Mouse (Mus musculus): ENCODE measurements around the gene Tmem59l. TPM values are rescaled to one million over a fixed set of nuclear protein-coding genes. Genes with fewer than 3 reads are reported as not detected.
"Not testable (repeated sequence)": the region's sequence is repeated elsewhere in the genome, so short reads cannot be mapped to it uniquely, and the experiment has no call there.

Tmem59l gene
- total RNA-seq (2021): 100 to 1,000 TPM; 217 to 225 TPM
- long read RNA-seq, experiment 1, transcript Tmem59l-201 (8 exons, 1,491 nt): major isoform, 386 of 425 reads
- long read RNA-seq, experiment 1, partial matches to known transcripts: 8 of 425 reads
- long read RNA-seq, experiment 1, other reads (novel, unspliced or antisense): 31 of 425 reads
- long read RNA-seq, experiment 2, transcript Tmem59l-201 (8 exons, 1,491 nt): major isoform, 270 of 294 reads
- long read RNA-seq, experiment 2, partial matches to known transcripts: 4 of 294 reads
- long read RNA-seq, experiment 2, other reads (novel, unspliced or antisense): 20 of 294 reads

- peak in 1 of 2 experiments; percentile 66 for DNase-seq (ENCODE audit: low spot score in 2 of 2)
- intact Hi-C loops (cut with DNase I): no loop called here
Observed at GRCm38 (mm10) chr8:70486941-70487520, at the start of gene Tmem59l. Tmem59l (minus strand) TSS chr8:70487358.

DNA sequence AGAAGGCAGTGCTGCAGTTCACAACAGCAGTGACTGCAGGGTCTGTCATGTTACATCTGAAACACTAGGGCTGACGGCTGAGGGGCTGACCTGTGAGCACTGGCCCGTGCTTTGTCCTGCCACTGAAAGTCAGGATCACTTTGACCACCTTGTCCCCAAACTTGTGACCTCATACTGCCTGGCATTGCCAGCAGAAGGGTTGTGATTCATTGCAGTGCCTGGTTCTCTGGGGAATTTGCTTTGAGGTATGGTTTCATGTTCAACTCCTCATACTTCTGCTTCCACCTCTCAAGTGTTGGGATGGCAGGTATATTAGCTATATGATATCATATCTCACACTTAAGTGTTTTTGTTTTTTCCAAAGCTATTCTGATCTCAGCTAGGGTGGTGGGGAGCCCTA is 48.5 kb upstream of the Tmem59l start:
- DNase-seq (ENCODE audit: low spot score in 2 of 2): no peak
- intact Hi-C loops (cut with DNase I): no loop called here

GRCm38 (mm10) chr8:70535221-70535620 is 48.1 kb upstream of the Tmem59l start:
- no peak for DNase-seq (ENCODE audit: low spot score in 2 of 2)
- intact Hi-C loops (cut with DNase I): no loop called here

DNA sequence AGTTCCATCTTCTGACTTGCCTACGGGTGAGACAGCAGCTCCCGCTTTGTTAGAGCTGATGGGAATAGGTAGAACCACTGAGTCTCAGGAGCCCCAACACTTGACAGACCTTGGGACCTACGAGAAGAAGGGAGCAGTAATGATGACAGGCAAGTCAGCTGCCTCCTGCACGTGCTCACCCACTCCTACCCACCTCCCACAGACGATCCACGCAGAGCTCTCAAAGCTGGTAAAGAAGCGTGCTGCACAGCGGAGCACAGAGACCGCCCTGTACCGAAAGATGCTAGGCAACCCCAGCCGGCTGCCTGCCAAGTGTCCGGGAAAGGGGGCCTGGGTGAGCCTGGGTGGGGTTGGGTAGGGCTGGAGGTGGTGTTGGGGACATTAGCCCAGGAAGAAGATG is 47.1 kb upstream of the Tmem59l start:
- DNase-seq (ENCODE audit: low spot score in 2 of 2): peak in 1 of 2 experiments; percentile 38
- intact Hi-C loops (cut with DNase I): no loop called here

- intact Hi-C loops (cut with DNase I): no loop called here
- no peak for DNase-seq (ENCODE audit: low spot score in 2 of 2)
Observed at GRCm38 (mm10) chr8:70530314-70530713, 43.2 kb upstream of the Tmem59l start.

- DNase-seq (ENCODE audit: low spot score in 2 of 2): no peak
- intact Hi-C loops (cut with DNase I): no loop called here
Observed at GRCm38 (mm10) chr8:70529741-70530161, 42.6 kb upstream of the Tmem59l start.

DNA sequence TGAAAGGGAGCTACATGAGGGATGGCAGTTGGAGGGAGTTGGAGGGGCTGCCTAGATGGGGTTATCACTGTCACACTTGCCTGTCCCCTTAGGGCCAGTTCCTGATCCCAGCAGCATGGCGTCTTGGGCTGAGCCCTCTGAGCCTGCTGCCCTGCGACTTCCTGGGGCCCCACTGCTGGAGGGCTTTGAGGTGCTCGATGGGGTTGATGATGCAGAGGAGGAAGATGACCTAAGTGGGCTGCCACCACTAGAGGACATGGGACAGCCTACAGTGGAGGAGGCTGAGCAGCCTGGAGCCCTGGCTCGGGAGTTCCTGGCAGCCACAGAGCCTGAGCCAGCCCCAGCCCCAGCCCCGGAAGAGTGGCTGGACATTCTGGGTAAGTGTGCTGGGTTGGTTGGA is 42.1 kb upstream of the Tmem59l start:
- intact Hi-C loops (cut with DNase I): no loop called here

DNA sequence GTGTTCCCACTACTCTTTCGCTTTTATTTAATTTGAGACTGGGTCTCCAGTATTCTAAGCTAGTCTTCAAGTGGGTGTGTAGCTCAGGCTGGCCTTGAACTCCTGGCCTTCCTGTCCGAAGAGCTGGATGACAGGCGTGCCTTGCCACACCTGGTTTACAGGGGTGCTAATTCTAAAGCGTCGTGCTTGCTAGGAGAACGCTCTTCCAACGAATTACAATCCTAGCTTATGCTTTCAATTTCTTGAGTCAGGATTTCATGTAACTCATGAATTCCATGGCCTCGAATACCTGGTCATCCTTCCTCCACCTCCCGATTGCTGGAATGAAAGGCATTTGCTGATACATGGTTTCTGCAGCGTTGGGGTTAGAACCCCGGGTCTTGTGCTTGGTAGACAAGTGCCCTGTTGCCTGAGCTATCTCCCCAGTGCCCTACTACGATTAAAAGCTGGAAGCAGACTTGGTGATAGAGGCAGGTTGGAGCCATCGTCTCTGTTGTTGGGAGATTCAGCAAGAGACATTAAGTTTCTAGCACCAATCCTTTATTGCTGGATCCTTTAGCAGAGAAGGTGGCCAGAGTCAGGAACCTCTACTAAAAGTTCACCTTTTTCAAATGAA is 41.1 kb upstream of the Tmem59l start:
- DNase-seq (ENCODE audit: low spot score in 2 of 2): no peak
- intact Hi-C loops (cut with DNase I): no loop called here

More for the DNA sequence above, 42.1 kb upstream of the Tmem59l start:
- DNase-seq (ENCODE audit: low spot score in 2 of 2): no peak

DNA sequence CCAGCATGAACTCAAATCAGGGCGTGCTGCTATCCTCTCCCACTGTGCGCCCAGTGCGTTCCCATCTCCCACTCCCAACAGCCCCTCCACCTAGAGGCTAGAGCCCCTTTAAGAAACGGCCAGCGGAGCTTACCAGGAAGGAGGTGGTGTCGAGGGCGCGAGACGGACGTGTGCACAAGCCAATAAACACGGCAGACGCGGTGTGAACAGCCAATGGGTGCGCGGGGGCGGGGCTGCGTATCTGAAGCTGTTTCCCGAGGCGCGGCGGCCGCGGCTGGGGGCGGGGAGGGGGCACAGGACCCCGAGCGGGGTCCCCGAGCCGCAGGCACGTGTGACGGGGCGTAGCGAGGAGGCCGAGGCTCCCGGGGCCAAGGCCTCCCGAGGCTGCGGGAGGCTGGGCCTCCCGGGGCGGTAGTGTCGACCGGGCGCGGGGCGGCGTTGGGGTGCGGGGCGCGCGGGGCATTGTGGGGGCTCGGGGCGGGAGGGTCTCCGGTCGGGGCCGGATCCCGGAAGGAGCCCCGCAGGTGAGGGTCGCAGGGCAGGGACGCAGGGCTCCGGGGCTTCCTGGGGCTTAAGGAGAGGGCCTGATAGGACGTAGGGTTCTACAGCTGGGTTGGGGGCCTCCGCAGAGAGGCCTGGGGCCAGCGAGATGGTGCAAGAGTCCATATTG is 40.5 kb upstream of the Tmem59l start, which contains the start of the genes Fkbp8 and Kxd1:
Gene Fkbp8, plus strand, starts transcription at position 213 of the 670 bp plus-strand sequence.
Gene Kxd1, minus strand, starts transcription at position 445 of the 670 bp plus-strand sequence.
- peak; percentile 99 to 100 for DNase-seq (ENCODE audit: low spot score in 2 of 2)
- intact Hi-C loops (cut with DNase I): no loop called here

GRCm38 (mm10) chr8:70527111-70527511 is 40.0 kb upstream of the Tmem59l start:
- intact Hi-C loops (cut with DNase I): no loop called here
- no peak for DNase-seq (ENCODE audit: low spot score in 2 of 2)

DNA sequence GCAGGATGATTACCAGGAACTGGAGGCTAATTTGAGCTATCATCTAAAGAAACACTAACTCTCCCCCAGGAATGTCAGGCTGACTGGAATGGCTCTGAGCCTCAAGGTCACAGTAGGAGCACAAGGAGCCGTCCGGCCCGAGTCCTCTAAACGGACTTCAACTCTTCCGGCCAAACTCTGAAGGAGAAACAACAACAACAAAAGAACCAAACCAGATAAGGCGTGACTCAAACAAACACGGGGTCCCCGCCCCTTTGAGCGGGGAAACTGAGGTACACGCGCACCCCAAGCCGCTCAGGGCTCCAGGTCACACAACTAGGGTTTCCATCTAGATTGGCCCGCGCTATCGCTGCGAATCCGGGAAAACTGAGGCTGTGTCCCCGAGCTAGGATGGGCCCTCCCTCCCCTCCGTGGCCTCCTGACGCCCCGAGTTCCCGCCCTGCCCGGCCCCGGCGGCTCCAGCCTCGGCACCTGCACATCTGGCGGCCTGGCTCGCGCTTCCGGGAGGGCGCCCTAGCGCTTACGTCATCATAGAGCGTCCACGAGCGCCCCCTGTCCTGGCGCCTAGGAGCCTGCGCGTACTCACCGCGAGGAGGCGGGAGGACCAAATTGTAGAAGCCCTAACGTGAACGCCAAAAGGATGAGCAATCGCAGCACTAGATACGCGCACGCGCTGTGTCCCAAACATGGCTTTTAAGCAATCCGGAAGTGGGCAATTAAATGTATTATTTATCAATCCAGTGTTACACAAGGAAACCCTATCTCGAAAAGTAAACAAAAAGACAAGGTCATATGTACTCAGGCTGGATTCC is 35.6 kb upstream of the Tmem59l start:
- peak; percentile 97 for DNase-seq (ENCODE audit: low spot score in 2 of 2)
- intact Hi-C loops (cut with DNase I): no loop called here

DNA sequence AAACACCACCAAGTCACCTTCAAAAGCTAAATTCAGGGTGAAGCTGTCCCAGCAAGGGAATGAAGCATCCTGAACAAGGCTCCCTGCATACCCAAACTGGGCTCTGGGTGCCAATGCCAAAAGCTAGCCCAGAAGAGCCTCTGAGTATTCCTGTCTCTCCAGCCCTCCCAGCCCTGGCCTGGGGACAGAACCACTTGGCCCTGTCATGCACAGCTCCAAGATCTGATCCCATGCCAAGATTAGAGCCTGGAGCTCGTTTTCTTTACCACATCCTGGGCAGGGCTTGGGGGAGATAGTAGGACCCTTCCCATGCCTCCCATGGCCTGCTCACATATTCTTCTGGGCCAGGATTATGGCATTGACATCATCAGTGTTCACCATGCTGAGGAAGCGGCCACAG is 32.4 kb upstream of the Tmem59l start:
- intact Hi-C loops (cut with DNase I): no loop called here

GRCm38 (mm10) chr8:70519043-70519442 is 31.9 kb upstream of the Tmem59l start:
- intact Hi-C loops (cut with DNase I): no loop called here
- no peak for DNase-seq (ENCODE audit: low spot score in 2 of 2)

More for the DNA sequence above, 32.4 kb upstream of the Tmem59l start:
- DNase-seq (ENCODE audit: low spot score in 2 of 2): no peak

GRCm38 (mm10) chr8:70517940-70518643 is 30.9 kb upstream of the Tmem59l start:
- no peak for DNase-seq (ENCODE audit: low spot score in 2 of 2)
- intact Hi-C loops (cut with DNase I): no loop called here

GRCm38 (mm10) chr8:70513441-70513840 is 26.3 kb upstream of the Tmem59l start:
- peak; percentile 55 to 63 for DNase-seq (ENCODE audit: low spot score in 2 of 2)
- intact Hi-C loops (cut with DNase I): no loop called here

- intact Hi-C loops (cut with DNase I): no loop called here
- no peak for DNase-seq (ENCODE audit: low spot score in 2 of 2)
Observed at GRCm38 (mm10) chr8:70512253-70512903, 25.2 kb upstream of the Tmem59l start.

GRCm38 (mm10) chr8:70511770-70512169 is 24.6 kb upstream of the Tmem59l start:
- intact Hi-C loops (cut with DNase I): no loop called here
- DNase-seq (ENCODE audit: low spot score in 2 of 2): no peak

DNA sequence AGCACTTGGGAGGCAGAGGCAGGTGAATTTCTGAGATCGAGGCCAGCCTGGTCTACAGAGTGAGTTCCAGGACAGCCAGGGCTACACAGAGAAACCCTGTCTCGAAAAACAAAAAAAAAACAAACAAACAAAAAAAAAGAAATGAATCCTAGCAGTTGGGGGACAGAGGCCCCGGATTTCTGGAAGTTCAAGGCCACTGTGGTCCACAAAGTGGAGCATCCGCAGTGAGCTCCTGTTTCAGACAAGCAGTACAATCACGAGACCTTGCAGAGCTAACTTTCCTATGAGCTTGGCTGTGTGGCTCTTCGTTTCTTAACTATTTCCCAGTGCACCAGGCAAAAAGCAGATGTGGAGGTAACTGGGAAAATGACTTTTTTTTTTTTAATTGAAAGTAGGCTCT is 24.0 kb upstream of the Tmem59l start:
- intact Hi-C loops (cut with DNase I); DNase-seq (ENCODE audit: low spot score in 2 of 2): not testable (repeated sequence)

Measured in left cerebral cortex, postnatal 14 days (tissue).